Comparison of ENCODE assay signal across 22 mouse cellular contexts in the genomic region with DNA sequence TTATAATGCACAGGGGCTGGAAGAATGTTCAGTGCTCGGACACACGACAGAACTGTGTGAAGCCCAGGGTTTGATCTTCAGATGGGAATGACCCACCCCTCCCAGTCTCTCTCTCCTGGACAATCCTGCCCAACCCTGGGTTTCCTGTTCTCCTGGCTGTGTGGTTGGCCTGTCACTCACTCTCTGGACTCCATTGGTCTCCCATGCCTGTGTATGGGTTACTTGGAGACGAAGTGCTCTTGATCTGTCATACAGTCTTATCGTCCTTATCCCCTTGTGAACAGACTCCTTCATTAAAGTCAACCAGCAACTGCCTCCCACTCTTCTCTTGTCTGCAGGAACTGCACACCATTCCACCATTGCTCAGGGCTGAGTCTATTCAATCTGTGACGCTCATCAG.
"Had no signal": no experiment of that assay in that cellular context is flagged by ENCODE, and none has a peak within 500 bp of the region (broad histone marks: within the 10 kb centered on the region; RNA-seq: fewer than 3 reads in every experiment).

No protein-coding gene starts in this region.

- H3K4me2 ChIP-seq: intestine, embryonic 15.5 days; limb, embryonic 12.5 days; limb, embryonic 15.5 days; lung, embryonic 15.5 days; midbrain, embryonic 12.5 days had no signal

- H3K4me1 ChIP-seq: intestine, embryonic 15.5 days; limb, embryonic 12.5 days; limb, embryonic 15.5 days; midbrain, embryonic 12.5 days had no signal

- H3K9ac ChIP-seq: intestine, embryonic 15.5 days; limb, embryonic 12.5 days; limb, embryonic 15.5 days; liver, embryonic 14.5 days; lung, embryonic 15.5 days; midbrain, embryonic 12.5 days had no signal

- ATAC-seq: intestine, embryonic 15.5 days; midbrain, embryonic 16.5 days had no signal

- H3K4me3 ChIP-seq: intestine, embryonic 15.5 days; limb, embryonic 12.5 days; limb, embryonic 15.5 days; lung, embryonic 15.5 days; midbrain, embryonic 12.5 days; myocyte had no signal

- H3K36me3 ChIP-seq: intestine, embryonic 15.5 days; limb, embryonic 12.5 days; limb, embryonic 15.5 days; lung, embryonic 15.5 days; midbrain, embryonic 12.5 days had no signal

- DNase-seq: kidney, adult 11 months; kidney, adult 9 months; kidney, postnatal 25 days; left cerebral cortex, postnatal 4 days; lung, adult 18-20 months; lung, postnatal 10 days; lung, postnatal 36 days; right cerebral cortex, adult 18-20 months; right cerebral cortex, postnatal 14 days; right cerebral cortex, postnatal 4 days; thymus, adult 2 months; thymus, postnatal 14 days; thymus, postnatal 4 days had no signal

- H3K9me3 ChIP-seq: intestine, embryonic 15.5 days; limb, embryonic 12.5 days; limb, embryonic 15.5 days; lung, embryonic 15.5 days; midbrain, embryonic 12.5 days had no signal

- H3K27me3 ChIP-seq: intestine, embryonic 15.5 days; limb, embryonic 12.5 days; limb, embryonic 15.5 days; lung, embryonic 15.5 days; midbrain, embryonic 12.5 days had no signal

- H3K27ac ChIP-seq: intestine, embryonic 15.5 days; limb, embryonic 12.5 days; limb, embryonic 15.5 days; liver, embryonic 14.5 days; lung, embryonic 15.5 days; midbrain, embryonic 12.5 days; stomach, postnatal 0 days had no signal
